ENCODE assay signal across 15 mouse cellular contexts in the genomic region with DNA sequence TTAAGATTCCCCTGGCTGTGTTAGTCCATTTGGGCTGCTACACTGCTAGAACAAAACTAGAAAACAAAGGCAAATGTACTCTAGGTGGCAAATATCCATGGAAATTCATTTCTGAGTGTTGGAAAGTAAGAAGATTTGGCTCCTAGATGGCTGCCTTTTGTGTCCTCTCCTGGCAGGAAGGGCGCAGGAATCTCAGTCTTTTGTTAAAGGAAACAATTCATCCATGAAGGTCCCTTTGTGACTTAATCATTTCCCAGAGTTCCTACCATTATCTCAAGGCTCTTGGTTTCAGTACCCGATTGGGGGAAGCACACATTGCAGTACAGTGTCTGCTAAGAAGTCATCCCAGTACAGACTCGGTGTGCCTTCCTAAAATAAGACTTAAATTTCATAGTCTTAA. TPM values are rescaled to one million over a fixed set of nuclear protein-coding genes. Genes with fewer than 3 reads are reported as not detected.
"Had no signal": no experiment of that assay in that cellular context is flagged by ENCODE, and none has a peak within 500 bp of the region (broad histone marks: within the 10 kb centered on the region; RNA-seq: fewer than 3 reads in every experiment).

No protein-coding gene starts in this region.

- ATAC-seq: midbrain, embryonic 13.5 days had no signal

- H3K4me1 ChIP-seq: kidney, embryonic 15.5 days; limb, embryonic 13.5 days; liver, embryonic 15.5 days; midbrain, embryonic 13.5 days; neural tube, embryonic 12.5 days had no signal

- DNase-seq: kidney, adult 2 months; kidney, postnatal 14 days; left cerebral cortex, postnatal 4 days; lung, adult 2 months; lung, postnatal 10 days; right cerebral cortex, postnatal 14 days; thymus, postnatal 4 days had no signal

- H3K4me2 ChIP-seq: kidney, embryonic 15.5 days; limb, embryonic 13.5 days; liver, embryonic 11.5 days; liver, embryonic 15.5 days; midbrain, embryonic 13.5 days; neural tube, embryonic 12.5 days had no signal

- H3K9ac ChIP-seq: kidney, embryonic 15.5 days; limb, embryonic 13.5 days; liver, embryonic 15.5 days; midbrain, embryonic 13.5 days; neural tube, embryonic 12.5 days had no signal

- H3K27me3 ChIP-seq: kidney, embryonic 15.5 days; limb, embryonic 13.5 days; liver, embryonic 15.5 days; megakaryocyte, embryonic 14.5 days; midbrain, embryonic 13.5 days; neural tube, embryonic 12.5 days had no signal

- H3K9me3 ChIP-seq: kidney, embryonic 15.5 days; limb, embryonic 13.5 days; liver, embryonic 15.5 days; megakaryocyte, embryonic 14.5 days; midbrain, embryonic 13.5 days; neural tube, embryonic 12.5 days had no signal

- H3K4me3 ChIP-seq: kidney, embryonic 15.5 days; limb, embryonic 13.5 days; liver, embryonic 15.5 days; megakaryocyte, embryonic 14.5 days; midbrain, embryonic 13.5 days; neural tube, embryonic 12.5 days had no signal

- H3K27ac ChIP-seq: kidney, embryonic 15.5 days; limb, embryonic 13.5 days; liver, embryonic 15.5 days; macrophage; midbrain, embryonic 13.5 days; neural tube, embryonic 12.5 days had no signal

RNA-seq across cellular contexts. Expression of a gene that starts 57.3 kb away (rescaled TPM):
- polyA plus RNA-seq: neural tube, embryonic 12.5 days had no signal
